ENCODE assay signal across 10 mouse cellular contexts in the genomic region with DNA sequence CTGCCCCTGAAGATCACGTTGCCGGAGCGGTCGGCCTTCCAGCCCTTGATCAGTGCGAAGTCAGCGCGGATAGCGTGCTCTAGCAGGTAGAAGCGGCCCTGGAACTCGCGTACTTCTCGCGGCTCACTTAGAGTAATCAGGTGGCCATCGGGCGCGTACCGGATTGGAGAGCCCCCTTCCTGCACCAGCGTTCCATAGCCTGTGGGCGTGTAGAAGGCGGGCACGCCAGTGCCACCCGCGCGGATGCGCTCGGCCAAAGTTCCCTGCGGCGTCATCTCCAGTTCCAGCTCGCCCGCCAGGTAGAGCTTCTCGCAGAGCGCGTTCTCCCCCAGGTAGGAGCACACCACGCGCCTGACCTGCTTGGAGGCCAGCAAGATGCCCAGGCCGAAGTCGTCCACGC. TPM values are rescaled to one million over a fixed set of nuclear protein-coding genes. Genes with fewer than 3 reads are reported as not detected.
DNase-seq lines count a peak whose midpoint lies in the region; ATAC-seq and TF ChIP-seq lines count a peak whose summit lies in the region.
"Not testable (repeated sequence)": the region's sequence is repeated elsewhere in the genome, so short reads cannot be mapped to it uniquely, and the experiment has no call there.
"Had no signal": no experiment of that assay in that cellular context is flagged by ENCODE, and none has a peak within 500 bp of the region (broad histone marks: within the 10 kb centered on the region; RNA-seq: fewer than 3 reads in every experiment).

No protein-coding gene starts in this region.

- not testable (repeated sequence) for H3K4me1 ChIP-seq in forebrain, embryonic 14.5 days (ENCODE audit: control insufficient read depth, insufficient read depth, low read length); heart, embryonic 16.5 days (ENCODE audit: control insufficient read depth, insufficient read depth, low read length); intestine, embryonic 16.5 days (ENCODE audit: control insufficient read depth, insufficient read depth, low read length); limb, embryonic 11.5 days (ENCODE audit: control insufficient read depth, insufficient read depth, low read length); lung, postnatal 0 days (ENCODE audit: insufficient read depth, low read depth, low read length); neural tube, embryonic 12.5 days; stomach, embryonic 16.5 days (ENCODE audit: control insufficient read depth, insufficient read depth, low read length)

- H3K4me3 ChIP-seq in forebrain, embryonic 14.5 days (ENCODE audit: low read depth, low read length); lung, postnatal 0 days (ENCODE audit: low read depth, low read length); neural tube, embryonic 12.5 days: not testable (repeated sequence)
- H3K4me3 ChIP-seq in heart, embryonic 16.5 days (ENCODE audit: low read length): peak overlapping the region; percentile 35; the same call in 1 of the 2 replicates
- peak overlapping the region; percentile 33 for H3K4me3 ChIP-seq in intestine, embryonic 16.5 days (ENCODE audit: low read length)
- H3K4me3 ChIP-seq in limb, embryonic 11.5 days (ENCODE audit: low read depth, low read length): peak overlapping the region; percentile 10; the same call in 1 of the 2 replicates
- peak overlapping the region; percentile 28; the same call in 1 of the 2 replicates for H3K4me3 ChIP-seq in stomach, embryonic 16.5 days (replicated peaks; ENCODE audit: low read length)

- 23% methylated on average over 25 of the region's 38 CpGs for WGBS in forebrain, embryonic 14.5 days
- 5% methylated on average over 16 of the region's 38 CpGs for WGBS in heart, embryonic 16.5 days
- 15% methylated on average over 18 of the region's 38 CpGs for WGBS in intestine, embryonic 16.5 days
- 14% methylated on average over 22 of the region's 38 CpGs for WGBS in limb, embryonic 11.5 days
- WGBS in lung, postnatal 0 days: 25% methylated on average over 14 of the region's 38 CpGs
- 21% methylated on average over 32 of the region's 38 CpGs for WGBS in neural tube, embryonic 12.5 days
- WGBS in stomach, embryonic 16.5 days: 7% methylated on average over 17 of the region's 38 CpGs

- H3K27me3 ChIP-seq in forebrain, embryonic 14.5 days (replicated peaks; ENCODE audit: control insufficient read depth, insufficient read depth, low read length); intestine, embryonic 16.5 days (replicated peaks; ENCODE audit: control insufficient read depth, insufficient read depth, low read length); limb, embryonic 11.5 days (ENCODE audit: control insufficient read depth, insufficient read depth, low read length); lung, postnatal 0 days (replicated peaks; ENCODE audit: insufficient read depth, low read length); stomach, embryonic 16.5 days (ENCODE audit: control insufficient read depth, insufficient read depth, low read length): not testable (repeated sequence)
- H3K27me3 ChIP-seq in heart, embryonic 16.5 days (ENCODE audit: control insufficient read depth, insufficient read depth, low read length): peaks cover 11% of the 10 kb centered on the region
- peaks cover 20% of the 10 kb centered on the region for H3K27me3 ChIP-seq in neural tube, embryonic 12.5 days (replicated peaks)

- TF ChIP-seq EP300 in lung, postnatal 0 days (IDR thresholded peaks at IDR 0.05): not testable (repeated sequence)

- H3K9me3 ChIP-seq in forebrain, embryonic 14.5 days (replicated peaks; ENCODE audit: control insufficient read depth, low read length); heart, embryonic 16.5 days (replicated peaks; ENCODE audit: control insufficient read depth, low read length); intestine, embryonic 16.5 days (ENCODE audit: control insufficient read depth, low read length); limb, embryonic 11.5 days (ENCODE audit: control insufficient read depth, low read length); lung, postnatal 0 days (ENCODE audit: low read length); neural tube, embryonic 12.5 days; stomach, embryonic 16.5 days (replicated peaks; ENCODE audit: control insufficient read depth, low read length): not testable (repeated sequence)

- DNase-seq in forebrain, embryonic 14.5 days (ENCODE audit: low spot score); lung, postnatal 0 days (ENCODE audit: low spot score): not testable (repeated sequence)
- peak; percentile 37 for DNase-seq in limb, embryonic 11.5 days (ENCODE audit: low spot score)

- not testable (repeated sequence) for H3K27ac ChIP-seq in forebrain, embryonic 14.5 days (ENCODE audit: low read depth, low read length); heart, embryonic 16.5 days (ENCODE audit: low read length); intestine, embryonic 16.5 days (ENCODE audit: low read length); limb, embryonic 11.5 days (replicated peaks; ENCODE audit: low read depth, low read length); lung, postnatal 0 days (ENCODE audit: low read length); neural tube, embryonic 12.5 days; stomach, embryonic 16.5 days (ENCODE audit: low read length)

- not testable (repeated sequence) for H3K9ac ChIP-seq in forebrain, embryonic 14.5 days (ENCODE audit: low read length); heart, embryonic 16.5 days (ENCODE audit: low read length); intestine, embryonic 16.5 days (ENCODE audit: low read depth, low read length); limb, embryonic 11.5 days (ENCODE audit: low read length); lung, postnatal 0 days (replicated peaks; ENCODE audit: low read depth); neural tube, embryonic 12.5 days; stomach, embryonic 16.5 days (ENCODE audit: low read length)

- peak overlapping the region; percentile 26 for H3K4me2 ChIP-seq in forebrain, embryonic 14.5 days (ENCODE audit: low read length)
- H3K4me2 ChIP-seq in heart, embryonic 16.5 days (ENCODE audit: low read depth, low read length): peak overlapping the region; percentile 49
- peak overlapping the region; percentile 48 for H3K4me2 ChIP-seq in intestine, embryonic 16.5 days (ENCODE audit: low read depth, low read length)
- H3K4me2 ChIP-seq in limb, embryonic 11.5 days (ENCODE audit: low read depth, severe bottlenecking): peak overlapping the region; percentile 37
- not testable (repeated sequence) for H3K4me2 ChIP-seq in lung, postnatal 0 days (replicated peaks; ENCODE audit: low read depth, low read length)
- H3K4me2 ChIP-seq in neural tube, embryonic 12.5 days (replicated peaks): peak overlapping the region; percentile 54
- peak overlapping the region; percentile 43 for H3K4me2 ChIP-seq in stomach, embryonic 16.5 days (ENCODE audit: low read depth, low read length)

- not testable (repeated sequence) for H3K36me3 ChIP-seq in forebrain, embryonic 14.5 days (ENCODE audit: control insufficient read depth, insufficient read depth, low read length); heart, embryonic 16.5 days (ENCODE audit: control insufficient read depth, insufficient read depth); intestine, embryonic 16.5 days (ENCODE audit: control insufficient read depth, insufficient read depth, low read length); limb, embryonic 11.5 days (ENCODE audit: control insufficient read depth, insufficient read depth, low read length); lung, postnatal 0 days (ENCODE audit: insufficient read depth, low read length); neural tube, embryonic 12.5 days; stomach, embryonic 16.5 days (ENCODE audit: control insufficient read depth, insufficient read depth, low read length)

- peak; percentile 56 for ATAC-seq in common myeloid progenitor, adult 5-6 weeks (replicated peaks; ENCODE audit: low read depth, poor library complexity, severe bottlenecking)
- not testable (repeated sequence) for ATAC-seq in forebrain, embryonic 14.5 days; heart, embryonic 16.5 days (replicated peaks; ENCODE audit: extremely low read depth, insufficient read depth, low FRiP score); limb, embryonic 11.5 days (ENCODE audit: insufficient number of reproducible peaks, low FRiP score, low TSS enrichment, low read depth); neural tube, embryonic 12.5 days (ENCODE audit: low FRiP score, low read depth); stomach, embryonic 16.5 days (ENCODE audit: insufficient read depth, low FRiP score)
- ATAC-seq in intestine, embryonic 16.5 days: peak; percentile 73
- ATAC-seq in lung, postnatal 0 days: peak; percentile 37; the same call in 1 of the 2 replicates

- TF ChIP-seq CTCF in lung, postnatal 0 days (IDR thresholded peaks at IDR 0.05): not testable (repeated sequence)

RNA-seq across cellular contexts. Expression of a gene that starts 0.5 kb away (rescaled TPM):
- total RNA-seq in common myeloid progenitor, adult 5-6 weeks (2017): not detected in 2 replicates
- not detected in 2 replicates for polyA plus RNA-seq in forebrain, embryonic 14.5 days (2014; fragmentation: Nextera tagmentation; extraction: Ambion mirVana)
- polyA plus RNA-seq in heart, embryonic 16.5 days (2015; fragmentation: Nextera tagmentation; extraction: Ambion mirVana): not detected in 2 replicates
- not detected in 2 replicates for polyA plus RNA-seq in intestine, embryonic 16.5 days (2015; fragmentation: Nextera tagmentation; extraction: Ambion mirVana)
- not detected in 2 replicates for polyA plus RNA-seq in limb, embryonic 11.5 days (2014; fragmentation: Nextera tagmentation; extraction: Ambion mirVana)
- polyA plus RNA-seq in lung, postnatal 0 days (2015; fragmentation: Nextera tagmentation; extraction: Ambion mirVana): not detected in 2 replicates
- polyA plus RNA-seq in neural tube, embryonic 12.5 days (2016; fragmentation: Nextera tagmentation; extraction: Ambion mirVana): not detected in 2 replicates
- polyA plus RNA-seq in stomach, embryonic 16.5 days (2015; fragmentation: Nextera tagmentation; extraction: Ambion mirVana): not detected in 2 replicates
- total RNA-seq: adrenal gland, adult 2 months; gastrocnemius, postnatal 4 days had no signal
- polyA plus RNA-seq: adrenal gland, adult 2 months had no signal

RNA-seq across cellular contexts. Expression of a gene that starts 20.1 kb away (rescaled TPM):
- not detected in 2 replicates for total RNA-seq in common myeloid progenitor, adult 5-6 weeks (2017)
- 0.09 TPM in 1 of 2 replicates, not detected in the other for polyA plus RNA-seq in forebrain, embryonic 14.5 days (2014; fragmentation: Nextera tagmentation; extraction: Ambion mirVana)
- polyA plus RNA-seq in heart, embryonic 16.5 days (2015; fragmentation: Nextera tagmentation; extraction: Ambion mirVana): 0.09 and 0.20 TPM in 2 replicates
- polyA plus RNA-seq in intestine, embryonic 16.5 days (2015; fragmentation: Nextera tagmentation; extraction: Ambion mirVana): 0.64 and 1.1 TPM in 2 replicates
- 0.24 and 0.31 TPM in 2 replicates for polyA plus RNA-seq in limb, embryonic 11.5 days (2014; fragmentation: Nextera tagmentation; extraction: Ambion mirVana)
- 0.44 and 0.61 TPM in 2 replicates for polyA plus RNA-seq in lung, postnatal 0 days (2015; fragmentation: Nextera tagmentation; extraction: Ambion mirVana)
- polyA plus RNA-seq in neural tube, embryonic 12.5 days (2016; fragmentation: Nextera tagmentation; extraction: Ambion mirVana): 0.41 and 0.45 TPM in 2 replicates
- polyA plus RNA-seq in stomach, embryonic 16.5 days (2015; fragmentation: Nextera tagmentation; extraction: Ambion mirVana): 0.48 and 0.65 TPM in 2 replicates
- total RNA-seq: gastrocnemius, postnatal 4 days had no signal
